Mouse (Mus musculus) erythroblast, embryonic 14.5 days (primary cell): ENCODE results near the gene Nthl1.

ENCODE experiments used
- GATA1 ChIP-seq: IDR thresholded peaks from 2 replicates; pipeline ENCODE4 v1.6.1; 2012; ENCODE audit warnings: low read length, inconsistent platforms, mixed read lengths
- TAL1 ChIP-seq: IDR thresholded peaks from 3 replicates; pipeline ENCODE4 v1.6.1; 2012; ENCODE audit warnings: low read length, inconsistent platforms, mixed read lengths

GRCm38 (mm10) chr17:24632167-24632812 is at the start of gene Nthl1, which contains the start of gene Tsc2:
- TF ChIP-seq TAL1 (no peak), GATA1 (no peak)
